ENCODE assay signal across 32 mouse cellular contexts in genomic region chr11:96108376-96108775, GRCm38 (mm10). TPM values are rescaled to one million over a fixed set of nuclear protein-coding genes. Genes with fewer than 3 reads are reported as not detected.
"Had no signal": no experiment of that assay in that cellular context is flagged by ENCODE, and none has a peak within 500 bp of the region (broad histone marks: within the 10 kb centered on the region; RNA-seq: fewer than 3 reads in every experiment).

No protein-coding gene starts in this region.

- H3K4me2 ChIP-seq: heart, embryonic 11.5 days; heart, embryonic 13.5 days; heart, embryonic 15.5 days; hindbrain, embryonic 12.5 days; hindbrain, embryonic 14.5 days; intestine, embryonic 15.5 days; limb, embryonic 12.5 days; limb, embryonic 15.5 days; liver, embryonic 12.5 days had no signal

- H3K9ac ChIP-seq: heart, embryonic 13.5 days; heart, embryonic 15.5 days; hindbrain, embryonic 12.5 days; hindbrain, embryonic 14.5 days; intestine, embryonic 15.5 days; limb, embryonic 12.5 days; limb, embryonic 15.5 days; liver, embryonic 12.5 days; liver, embryonic 14.5 days had no signal

- H3K27me3 ChIP-seq: intestine, embryonic 15.5 days; limb, embryonic 15.5 days had no signal

- H3K4me1 ChIP-seq: heart, embryonic 13.5 days; heart, embryonic 15.5 days; hindbrain, embryonic 12.5 days; intestine, embryonic 15.5 days; limb, embryonic 12.5 days; limb, embryonic 15.5 days; liver, embryonic 12.5 days had no signal

- H3K27ac ChIP-seq: gastrocnemius, adult 2 months; heart, embryonic 13.5 days; heart, embryonic 15.5 days; hindbrain, embryonic 12.5 days; hindbrain, embryonic 14.5 days; intestine, embryonic 15.5 days; layer of hippocampus, adult 2 months; limb, embryonic 12.5 days; limb, embryonic 15.5 days; liver, embryonic 12.5 days; liver, embryonic 14.5 days had no signal

- ATAC-seq: hindbrain, embryonic 16.5 days; inflammation-experienced regulatory T-cells, adult 6 months; intestine, embryonic 15.5 days; intestine, postnatal 0 days; liver, embryonic 12.5 days had no signal

- DNase-seq: gastrocnemius, adult 2 months; gastrocnemius, postnatal 10 days; gastrocnemius, postnatal 25 days; heart, adult 18-20 months; heart, postnatal 14 days; heart, postnatal 36 days; kidney, adult 18-20 months; kidney, adult 8-10 months; kidney, postnatal 10 days; kidney, postnatal 25 days; kidney, postnatal 4 days; layer of hippocampus, postnatal 36 days; left cerebral cortex, postnatal 4 days had no signal

- H3K9me3 ChIP-seq: heart, embryonic 13.5 days; heart, embryonic 15.5 days; hindbrain, embryonic 12.5 days; intestine, embryonic 15.5 days; limb, embryonic 12.5 days; limb, embryonic 15.5 days; liver, embryonic 12.5 days had no signal

- H3K36me3 ChIP-seq: heart, embryonic 13.5 days; heart, embryonic 15.5 days; hindbrain, embryonic 12.5 days; intestine, embryonic 15.5 days; limb, embryonic 12.5 days; limb, embryonic 15.5 days; liver, embryonic 12.5 days had no signal

- H3K4me3 ChIP-seq: gastrocnemius, adult 2 months; heart, embryonic 13.5 days; heart, embryonic 15.5 days; hindbrain, embryonic 12.5 days; intestine, embryonic 15.5 days; layer of hippocampus, adult 2 months; limb, embryonic 12.5 days; limb, embryonic 15.5 days; liver, embryonic 12.5 days had no signal

RNA-seq across cellular contexts. Expression of gene Calcoco2, which starts 3.4 kb away (rescaled TPM):
- polyA plus RNA-seq: frontal cortex, adult 2 months; heart, embryonic 11.5 days; heart, embryonic 13.5 days; heart, embryonic 15.5 days; heart, postnatal 0 days; hindbrain, embryonic 14.5 days; hindbrain, embryonic 16.5 days; inflammation-experienced regulatory T-cells, adult 6 months; intestine, embryonic 15.5 days; intestine, postnatal 0 days; kidney, embryonic 14.5 days; kidney, embryonic 16.5 days; limb, embryonic 12.5 days; limb, embryonic 15.5 days; liver, adult 2 months; liver, embryonic 12.5 days; liver, embryonic 14.5 days had no signal

RNA-seq across cellular contexts. Expression of gene Ttll6, which starts 25.2 kb away (rescaled TPM):
- polyA plus RNA-seq: heart, embryonic 11.5 days; heart, embryonic 13.5 days; heart, postnatal 0 days; inflammation-experienced regulatory T-cells, adult 6 months; kidney, embryonic 14.5 days; kidney, embryonic 16.5 days; limb, embryonic 12.5 days; limb, embryonic 15.5 days; liver, adult 2 months; liver, embryonic 12.5 days; liver, embryonic 14.5 days had no signal
